Mouse (Mus musculus): ENCODE data around the gene Olfr1006.
"Not testable (repeated sequence)": the region's sequence is repeated elsewhere in the genome, so short reads cannot be mapped to it uniquely, and the experiment has no call there.

Gene Olfr1006

DNA sequence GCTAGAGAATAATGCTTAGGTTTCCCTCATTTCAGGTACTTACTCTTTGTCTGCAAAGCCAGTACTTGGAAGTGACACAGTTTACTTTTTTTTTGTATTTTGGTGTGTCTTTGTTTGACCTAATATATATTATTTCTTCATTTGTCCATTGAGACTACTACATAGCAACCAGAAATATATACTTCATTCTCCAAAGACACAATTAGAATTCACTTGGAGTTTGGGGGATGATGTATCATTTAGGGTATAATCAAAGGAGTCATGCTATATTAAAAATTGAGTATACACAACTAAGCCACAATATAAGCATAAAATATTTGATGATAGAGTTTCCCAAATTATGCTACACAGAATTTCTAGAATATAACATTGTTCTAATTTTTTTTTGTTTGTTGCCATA, at the start of gene Olfr1006:
TSS of gene Olfr1006 (minus strand) at position 101 of the 400 bp plus-strand sequence.
- DNase-seq (ENCODE audit: low spot score in 2 of 2), result no peak

DNA sequence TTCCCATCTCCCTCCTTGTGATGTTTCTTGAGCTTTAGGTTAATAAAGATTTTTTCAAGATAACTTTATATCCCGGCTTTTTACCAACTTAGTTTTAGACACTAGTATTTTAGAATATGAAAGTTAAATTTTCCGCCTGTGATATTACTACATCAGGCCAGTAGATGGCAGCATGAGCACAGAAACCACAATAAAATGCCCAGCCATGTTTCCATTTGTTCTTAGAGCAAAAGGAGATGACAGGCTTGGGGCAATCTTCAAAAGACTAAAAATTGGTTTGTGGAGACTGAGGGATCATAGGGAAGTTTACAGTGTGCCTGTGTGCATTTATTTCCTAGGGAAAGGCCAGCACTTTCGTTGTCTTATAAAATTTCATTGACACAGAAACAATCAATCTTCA, 47.2 kb upstream of the Olfr1006 start:
- DNase-seq (ENCODE audit: low spot score in 2 of 2), result no peak

DNA sequence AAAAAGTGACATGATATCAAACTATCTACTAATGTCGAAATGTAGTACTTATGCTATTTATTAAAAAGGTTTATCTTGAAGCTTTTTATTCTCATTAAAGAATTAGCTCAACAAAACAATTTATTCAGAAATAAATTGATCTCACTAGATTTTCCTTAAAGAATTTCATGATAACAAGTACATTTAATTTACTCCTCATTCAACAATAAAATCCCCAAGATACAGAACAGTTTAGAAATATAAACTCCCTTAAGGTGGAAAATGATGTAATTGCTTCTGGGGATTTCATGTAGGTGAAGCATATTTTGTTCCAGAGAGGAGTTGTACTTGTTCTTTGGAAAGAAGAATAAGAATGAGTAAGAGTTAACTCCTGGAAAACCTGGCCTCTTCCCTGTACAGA, 36.6 kb upstream of the Olfr1006 start, which contains the start of gene Olfr1009:
TSS of gene Olfr1009 (plus strand) at position 301 of the 400 bp plus-strand sequence.
- DNase-seq (ENCODE audit: low spot score in 2 of 2), result no peak

DNA sequence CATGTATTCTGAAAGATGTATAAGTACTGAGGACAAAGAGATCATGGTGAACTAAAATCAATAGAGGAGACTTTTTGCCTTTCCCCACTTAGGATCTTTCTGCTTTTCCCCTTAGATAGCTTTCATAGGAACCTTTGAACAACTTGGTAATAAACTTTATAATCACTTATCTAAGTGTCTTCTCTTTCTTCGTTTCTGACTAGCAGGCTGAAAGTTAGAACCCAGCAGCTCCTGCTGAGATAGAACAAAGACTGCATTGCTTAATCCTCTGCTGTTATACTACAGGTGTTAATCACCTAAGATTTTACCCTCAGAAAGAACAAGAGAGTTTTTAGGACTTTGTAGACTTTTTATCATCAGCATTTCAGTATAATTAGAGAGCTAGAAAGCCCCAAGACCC, 32.6 kb upstream of the Olfr1006 start:
- no peak for DNase-seq (ENCODE audit: low spot score in 2 of 2)

DNA sequence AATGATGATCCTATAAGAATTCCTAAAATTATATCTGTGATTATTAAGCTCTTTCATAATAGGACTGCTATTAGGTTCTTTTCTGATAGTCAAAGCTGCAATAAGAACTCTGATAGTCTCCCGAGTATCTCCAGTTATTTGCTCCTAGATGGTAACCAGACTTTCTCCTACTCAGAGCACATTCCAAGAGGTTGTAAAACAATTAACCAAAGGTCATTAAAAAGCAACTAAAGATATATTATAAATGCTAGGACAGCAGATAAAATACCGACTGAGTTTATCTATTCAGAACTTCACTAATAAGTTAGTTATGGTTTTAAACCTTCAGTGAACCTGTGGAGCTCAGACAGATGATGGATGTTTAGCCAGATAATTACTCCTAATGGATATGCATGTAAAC, 32.1 kb upstream of the Olfr1006 start:
- not testable (repeated sequence) for DNase-seq (ENCODE audit: low spot score in 2 of 2)

DNA sequence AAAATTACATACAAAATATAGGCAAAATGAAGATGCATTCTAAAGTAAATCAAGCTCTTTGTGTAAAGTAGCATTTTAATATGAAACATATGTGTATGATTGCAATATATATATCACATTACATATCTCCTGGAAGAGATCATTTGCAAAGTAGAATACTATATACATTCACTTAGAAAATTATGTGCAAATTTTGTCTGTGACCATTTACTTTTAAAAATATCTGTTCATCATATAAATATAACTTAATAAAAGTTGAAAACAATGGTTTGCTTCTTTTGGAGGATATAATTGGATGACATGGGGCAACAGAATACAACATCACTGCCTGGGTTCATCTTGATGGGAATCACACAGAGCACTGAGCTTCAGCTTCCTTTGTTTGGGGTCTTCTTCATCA, 10.6 kb upstream of the Olfr1006 start, which contains the start of gene Olfr1008:
TSS of gene Olfr1008 (plus strand) at position 301 of the 400 bp plus-strand sequence.
- DNase-seq (ENCODE audit: low spot score in 2 of 2), result no peak

DNA sequence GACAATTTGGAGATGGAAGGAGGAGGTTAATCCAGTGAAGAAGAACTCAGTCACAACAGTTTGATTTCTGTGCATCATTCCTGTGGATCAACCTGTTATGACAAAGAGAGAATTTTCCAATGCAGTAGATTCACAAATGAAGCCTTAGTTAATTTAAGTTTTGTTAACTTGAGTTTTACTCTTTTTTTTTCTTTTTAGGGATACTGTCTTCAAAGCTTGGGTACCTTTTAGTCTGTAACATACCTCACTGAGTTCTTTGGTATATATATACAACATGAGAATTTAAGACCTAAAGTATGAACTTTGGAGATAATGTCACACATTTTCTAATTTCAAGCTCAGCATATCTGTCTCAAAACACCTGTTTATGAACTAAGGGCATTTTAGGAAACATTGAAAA, 14.2 kb downstream of the Olfr1006 start, which contains the start of gene Olfr154:
TSS of gene Olfr154 (minus strand) at position 101 of the 400 bp plus-strand sequence.
- DNase-seq (ENCODE audit: low spot score in 2 of 2), result not testable (repeated sequence)

DNA sequence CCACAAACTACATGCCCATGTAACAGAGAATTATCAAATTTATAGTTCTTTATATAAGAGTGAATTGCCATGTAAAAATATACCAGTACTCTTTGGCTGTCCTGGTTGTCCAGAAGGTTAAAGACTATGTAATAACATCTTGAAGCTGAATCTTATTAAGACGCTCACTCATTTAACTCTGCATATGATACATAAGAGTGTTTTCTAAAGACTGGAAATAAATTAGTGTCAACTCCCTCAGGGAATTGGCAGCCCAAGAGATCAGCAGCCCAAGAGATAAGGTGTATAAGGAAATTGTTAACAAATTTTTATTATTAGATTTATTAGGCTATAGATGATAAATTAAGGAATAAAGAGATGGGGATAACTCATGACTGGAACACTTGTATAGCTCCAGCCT, 28.0 kb downstream of the Olfr1006 start, which contains the start of gene Olfr1002:
TSS of gene Olfr1002 (minus strand) at position 101 of the 400 bp plus-strand sequence.
- DNase-seq (ENCODE audit: low spot score in 2 of 2), result no peak
